Mouse (Mus musculus) spleen, adult 10 weeks (tissue): Measurements from ENCODE around the gene Elob. TPM values are rescaled to one million over a fixed set of nuclear protein-coding genes. Genes with fewer than 3 reads are reported as not detected.

Experiments
- polyA plus RNA-seq: library from polyadenylated mRNA; stranded (reverse); fragments of 350-450 nt; fragmentation: Illumina TruSeq; extraction: RNeasy Lipid Tissue Mini Kit (QIAGEN cat#74804); gene quantifications from one replicate; pipeline ENCODE4 v1.2.3, GENCODE M21; 2015; ENCODE audit warnings: low replicate concordance; ENCODE audit not compliant: insufficient read depth

Elob gene
- polyA plus RNA-seq = 39.3 TPM

DNA sequence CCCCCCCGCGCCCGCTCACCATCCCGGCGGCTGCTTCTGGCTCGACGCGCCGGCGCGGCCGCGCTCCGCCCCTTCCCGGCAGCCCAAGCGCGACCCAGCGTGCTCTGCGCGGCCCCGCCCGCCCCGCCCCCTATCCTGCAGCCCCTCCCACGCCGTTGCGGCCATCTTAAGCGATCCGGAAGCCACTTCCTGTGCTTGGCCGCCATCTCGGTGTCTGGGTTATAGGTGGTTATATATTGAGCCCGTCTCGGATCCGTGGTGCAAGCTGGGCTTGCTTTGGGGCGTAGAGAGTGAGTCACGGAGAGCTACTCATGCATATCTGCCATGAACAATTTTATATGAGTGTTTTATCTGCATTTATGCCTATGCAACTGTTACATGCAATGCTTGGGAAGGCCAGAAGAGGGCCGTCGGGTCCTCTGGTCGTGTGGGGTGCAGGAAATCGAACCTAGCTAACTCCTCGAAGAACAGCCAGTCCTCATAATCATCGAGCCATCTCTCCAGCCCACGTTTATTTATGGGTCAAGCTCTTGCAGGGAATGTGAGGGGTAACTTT is at the start of gene Elob:
TSS of gene Elob (minus strand) at position 73 of the 556 bp plus-strand sequence.

DNA sequence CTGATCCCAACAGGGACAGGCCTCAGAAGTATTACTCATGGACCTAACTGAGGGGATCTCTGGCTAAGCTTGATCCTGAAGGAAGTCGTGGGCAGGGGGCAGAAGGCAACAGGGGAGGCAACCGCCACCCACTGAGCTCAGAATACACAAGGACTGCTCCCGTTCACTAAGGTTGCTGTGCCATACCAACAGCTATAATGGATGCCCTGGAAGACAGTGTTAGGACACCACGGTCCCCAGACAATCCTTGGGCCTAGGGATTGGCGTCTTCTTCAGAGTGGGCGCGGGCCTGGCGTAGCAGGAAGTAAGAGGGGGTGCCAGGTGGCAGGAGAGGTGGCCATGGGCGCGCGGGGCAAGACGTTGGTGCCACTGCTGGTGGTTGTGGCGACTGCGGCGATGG is 38.8 kb upstream of the Elob start, which contains the start of gene Prss21:
TSS of gene Prss21 (plus strand) at position 301 of the 400 bp plus-strand sequence.

DNA sequence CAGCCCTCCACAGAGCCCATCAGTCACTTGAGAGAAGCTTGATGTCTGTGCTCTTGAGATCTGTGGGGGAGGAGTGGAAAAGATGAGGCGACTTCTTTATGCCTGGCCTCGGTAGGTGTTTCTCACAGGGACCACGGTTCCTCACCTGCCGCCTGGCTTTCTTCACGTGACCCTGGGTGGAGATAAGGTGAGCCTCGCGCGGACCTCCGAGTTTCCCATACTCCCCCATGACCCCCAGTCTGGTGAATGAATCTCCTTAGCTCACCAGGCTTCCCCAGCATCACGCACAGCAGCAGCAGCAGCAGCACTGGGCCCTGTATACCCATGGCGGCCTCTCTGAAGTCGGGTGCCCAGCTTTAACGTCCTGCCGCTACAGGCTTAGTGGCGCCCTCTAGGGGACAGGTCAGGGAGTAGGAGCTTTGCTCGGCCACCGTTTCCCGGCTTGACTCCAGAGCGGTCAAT is 14.9 kb upstream of the Elob start, which contains the start of the genes Prss32 and Prss41:
TSS of gene Prss32 (plus strand) at position 44 of the 462 bp plus-strand sequence.
TSS of gene Prss41 (minus strand) at position 361 of the 462 bp plus-strand sequence.

GRCm38 (mm10) chr17:23836006-23836575 is 7.2 kb upstream of the Elob start, which contains the start of gene Prss33:
Prss33 (minus strand) TSS chr17:23836056.

GRCm38 (mm10) chr17:23790269-23791078 is 38.5 kb downstream of the Elob start, which contains the start of gene Srrm2:
Srrm2 (plus strand) TSS chr17:23790532.

GRCm38 (mm10) chr17:23785561-23786471 is 43.1 kb downstream of the Elob start, which contains the start of gene Flywch2:
Flywch2 (minus strand) TSS chr17:23786081.

Other genes with a start within 250 kb of the Elob start
- gene Zfp13, start 229.6 kb downstream of the Elob start, polyA plus RNA-seq = 0.72 TPM
- not detected for gene Zscan10, start 228.3 kb downstream of the Elob start, polyA plus RNA-seq
- 1.0 TPM for gene Mmp25, start 183.9 kb downstream of the Elob start, polyA plus RNA-seq
- not detected for gene Bicdl2, start 168.6 kb downstream of the Elob start, polyA plus RNA-seq
- 29.3 TPM for gene Hcfc1r1, start 155.5 kb downstream of the Elob start, polyA plus RNA-seq
- gene Thoc6, start 155.3 kb downstream of the Elob start, polyA plus RNA-seq = 9.4 TPM
- gene Tnfrsf12a, start 151.7 kb downstream of the Elob start, polyA plus RNA-seq = 4.0 TPM
- gene Cldn6, start 149.9 kb downstream of the Elob start, polyA plus RNA-seq = not detected
- not detected for gene Cldn9, start 145.1 kb downstream of the Elob start, polyA plus RNA-seq
- gene 1520401A03Rik, start 106.4 kb downstream of the Elob start, polyA plus RNA-seq = not detected
- gene Pkmyt1, start 102.8 kb downstream of the Elob start, polyA plus RNA-seq = 7.6 TPM
- gene Paqr4, start 88.3 kb downstream of the Elob start, polyA plus RNA-seq = 3.6 TPM
- 0.28 TPM for gene Kremen2, start 83.3 kb downstream of the Elob start, polyA plus RNA-seq
- 9.9 TPM for gene Flywch1, start 57.5 kb downstream of the Elob start, polyA plus RNA-seq
- gene Flywch2, start 43.1 kb downstream of the Elob start, polyA plus RNA-seq = 0.57 TPM
- 445 TPM for gene Srrm2, start 38.6 kb downstream of the Elob start, polyA plus RNA-seq
- gene Prss33, start 6.9 kb upstream of the Elob start, polyA plus RNA-seq = not detected
- not detected for gene Prss32, start 14.7 kb upstream of the Elob start, polyA plus RNA-seq
- gene Prss41, start 15.0 kb upstream of the Elob start, polyA plus RNA-seq = 0.12 TPM
- gene Prss21, start 38.9 kb upstream of the Elob start, polyA plus RNA-seq = not detected
- not detected for gene Dcpp1, start 51.7 kb upstream of the Elob start, polyA plus RNA-seq
- not detected for gene Dcpp2, start 51.7 kb upstream of the Elob start, polyA plus RNA-seq
- gene Dcpp3, start 88.3 kb upstream of the Elob start, polyA plus RNA-seq = not detected
- gene Sbp, start 112.5 kb upstream of the Elob start, polyA plus RNA-seq = not detected
- not detected for gene Sbpl, start 126.1 kb upstream of the Elob start, polyA plus RNA-seq
- gene Prss30, start 151.4 kb upstream of the Elob start, polyA plus RNA-seq = 11.0 TPM
- gene Prss22, start 169.0 kb upstream of the Elob start, polyA plus RNA-seq = not detected
- gene Prss27, start 209.0 kb upstream of the Elob start, polyA plus RNA-seq = not detected
- gene Kctd5, start 244.3 kb upstream of the Elob start, polyA plus RNA-seq = 19.9 TPM